Mouse (Mus musculus) left cerebral cortex, adult 9 months (tissue): Measurements from ENCODE around the gene Tmem270.
"Not testable (repeated sequence)": the region's sequence is repeated elsewhere in the genome, so short reads cannot be mapped to it uniquely, and the experiment has no call there.

Source experiments
- DNase-seq, 2 experiments: peaks; one replicate each; pipeline ENCODE4 v3.0.0; 2022; ENCODE audit warnings: low spot score in 2 of 2

Tmem270 gene

DNA sequence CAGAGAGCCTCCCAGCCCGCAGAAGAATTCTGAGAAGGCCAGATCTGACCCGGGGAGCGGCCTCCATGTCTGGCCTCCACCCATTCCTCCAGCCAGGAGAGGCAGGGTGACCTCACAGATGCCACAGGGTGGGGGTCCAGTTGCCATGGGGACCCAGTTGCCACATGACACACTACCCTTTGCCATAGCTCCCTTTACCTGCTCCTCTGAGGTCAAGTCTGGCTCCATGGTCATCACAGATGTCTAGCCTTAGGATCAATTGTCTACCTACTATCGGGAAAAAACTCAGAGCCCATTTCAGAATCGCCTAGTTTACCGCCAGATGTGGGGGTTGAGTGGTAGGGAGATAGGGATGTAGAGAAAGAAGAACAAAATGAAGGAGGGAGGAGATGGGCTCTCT lies at the start of gene Tmem270:
Gene Tmem270 (minus strand): TSS at position 101 of the 400 bp plus-strand sequence.
- no peak for DNase-seq

DNA sequence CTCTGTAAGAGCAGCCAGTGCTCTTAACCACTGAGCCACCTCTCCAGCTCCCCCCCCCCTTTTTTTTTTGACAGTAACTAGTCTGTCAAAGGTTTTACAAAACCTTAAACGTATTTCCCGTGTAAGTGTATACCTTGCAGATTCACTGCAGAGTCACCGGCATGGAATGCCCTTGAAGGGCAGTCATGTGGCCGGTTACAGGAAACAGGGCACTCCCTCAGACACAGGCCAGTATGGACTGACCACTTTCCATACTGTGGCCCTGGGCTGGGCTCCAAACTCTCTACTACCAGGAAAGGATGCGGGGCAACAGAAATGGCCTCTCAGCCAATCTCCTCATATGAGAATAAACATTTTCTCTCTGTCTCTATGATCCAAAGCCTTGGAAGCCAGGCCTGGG lies 49.0 kb upstream of the Tmem270 start:
- no peak for DNase-seq

DNA sequence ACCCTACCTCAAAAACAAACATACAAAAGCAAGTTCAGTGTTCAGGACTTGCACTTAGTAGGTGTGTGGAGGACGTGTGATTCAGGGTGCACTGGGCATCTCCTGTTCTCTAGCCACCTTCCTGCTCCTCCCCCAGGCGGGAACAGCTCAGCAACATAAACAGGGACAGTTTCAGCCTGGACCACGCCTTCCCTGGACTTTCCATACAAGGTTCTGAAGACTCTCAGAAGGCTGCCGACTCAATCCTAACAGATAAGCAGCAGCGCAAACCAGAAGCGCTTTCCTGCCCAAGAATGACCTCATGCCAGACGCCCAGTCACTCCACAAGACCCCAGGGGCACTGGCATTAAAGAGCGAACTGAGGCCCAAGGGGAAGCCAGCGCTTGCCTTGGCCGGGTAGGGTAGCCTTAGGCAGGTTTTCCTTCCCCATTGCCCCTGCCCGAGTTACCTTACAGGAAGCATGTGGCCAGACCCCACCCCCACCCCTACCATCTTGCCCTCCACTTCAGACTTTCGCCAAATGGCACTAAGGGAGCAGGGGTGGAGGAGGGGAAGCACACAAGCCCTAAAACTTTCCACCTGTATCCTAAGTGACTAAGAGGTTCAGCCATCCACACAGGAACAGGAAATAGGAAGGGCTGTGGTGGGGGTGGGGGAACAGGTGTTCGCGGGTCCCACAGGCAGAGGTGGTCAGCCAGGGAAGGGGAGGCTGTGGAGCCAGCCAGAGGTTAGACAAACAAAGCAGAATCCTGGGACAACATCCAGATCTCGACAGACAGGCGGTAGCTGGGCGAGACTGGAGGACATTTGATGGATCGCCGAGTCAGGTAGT lies 44.7 kb upstream of the Tmem270 start:
- no peak for DNase-seq

DNA sequence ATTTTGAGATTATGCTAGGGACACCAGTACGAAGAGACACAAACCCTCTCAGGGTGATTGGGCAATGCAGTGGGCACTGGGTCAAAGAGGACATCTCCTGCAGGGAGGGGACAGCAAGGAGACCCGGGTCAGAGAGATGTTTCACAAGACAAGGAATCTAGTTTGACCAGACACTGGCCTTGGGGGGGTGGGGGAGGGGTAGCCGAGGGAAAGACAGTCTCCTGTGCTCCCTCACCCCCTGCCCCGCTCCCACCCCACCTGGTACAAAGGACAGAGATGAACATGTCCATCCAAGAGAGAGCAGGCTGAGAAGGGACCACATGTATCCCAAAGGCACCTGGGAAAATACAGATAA lies 41.5 kb upstream of the Tmem270 start:
- no peak for DNase-seq

DNA sequence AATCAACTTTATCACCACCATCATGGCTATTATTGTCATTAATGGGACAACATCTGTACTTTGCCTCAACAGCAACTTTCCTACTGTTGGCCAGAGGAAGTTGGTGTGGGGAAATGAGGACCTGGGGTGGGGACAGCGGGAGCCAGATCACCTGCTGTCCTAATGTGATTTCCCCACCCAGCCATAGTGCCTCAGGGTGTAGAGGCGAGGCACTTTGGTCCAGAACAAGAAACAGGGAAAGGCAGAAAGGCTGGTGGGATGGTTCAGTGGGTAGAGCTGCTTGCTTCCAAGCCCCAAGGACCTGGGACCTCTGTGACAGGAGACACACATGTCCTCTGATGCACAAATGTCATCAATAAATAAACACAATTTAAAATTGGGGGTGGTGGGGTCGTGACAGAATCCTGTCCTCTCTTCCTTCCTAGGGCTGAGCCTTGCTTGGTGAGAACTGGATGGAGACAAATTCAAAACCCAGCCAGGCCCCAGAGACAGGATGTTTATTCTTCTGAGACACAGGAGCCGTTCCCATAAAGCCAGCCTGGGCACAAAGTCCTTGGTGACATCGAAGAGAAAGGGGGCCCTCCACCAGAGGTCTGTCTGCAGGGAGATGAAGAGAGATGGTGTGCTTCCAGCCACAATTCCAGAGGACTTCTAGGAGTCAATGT lies 41.0 kb upstream of the Tmem270 start:
- DNase-seq, result no peak

DNA sequence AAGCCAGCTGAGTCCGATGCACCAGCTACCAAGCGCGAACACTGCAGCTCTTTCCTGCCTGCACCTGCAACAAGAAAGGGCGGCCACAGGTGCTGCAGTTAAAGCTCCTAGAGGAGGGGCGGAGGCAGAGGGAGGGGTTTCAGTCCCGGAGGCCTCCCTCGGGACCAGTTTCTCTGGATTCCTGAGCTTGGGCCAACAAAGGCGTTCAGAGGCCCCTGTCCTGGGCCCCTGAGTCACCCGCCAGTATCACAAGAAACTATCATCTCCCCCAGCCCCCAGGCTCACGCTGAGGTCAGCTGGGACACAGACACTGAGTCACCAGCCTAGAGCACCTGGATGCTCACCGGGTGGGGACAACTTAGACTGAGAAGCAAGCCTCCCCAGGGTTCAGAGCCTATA lies 40.3 kb upstream of the Tmem270 start, which contains the start of gene Cldn4:
Gene Cldn4 (minus strand): TSS at position 78 of the 399 bp plus-strand sequence.
- DNase-seq, result no peak

DNA sequence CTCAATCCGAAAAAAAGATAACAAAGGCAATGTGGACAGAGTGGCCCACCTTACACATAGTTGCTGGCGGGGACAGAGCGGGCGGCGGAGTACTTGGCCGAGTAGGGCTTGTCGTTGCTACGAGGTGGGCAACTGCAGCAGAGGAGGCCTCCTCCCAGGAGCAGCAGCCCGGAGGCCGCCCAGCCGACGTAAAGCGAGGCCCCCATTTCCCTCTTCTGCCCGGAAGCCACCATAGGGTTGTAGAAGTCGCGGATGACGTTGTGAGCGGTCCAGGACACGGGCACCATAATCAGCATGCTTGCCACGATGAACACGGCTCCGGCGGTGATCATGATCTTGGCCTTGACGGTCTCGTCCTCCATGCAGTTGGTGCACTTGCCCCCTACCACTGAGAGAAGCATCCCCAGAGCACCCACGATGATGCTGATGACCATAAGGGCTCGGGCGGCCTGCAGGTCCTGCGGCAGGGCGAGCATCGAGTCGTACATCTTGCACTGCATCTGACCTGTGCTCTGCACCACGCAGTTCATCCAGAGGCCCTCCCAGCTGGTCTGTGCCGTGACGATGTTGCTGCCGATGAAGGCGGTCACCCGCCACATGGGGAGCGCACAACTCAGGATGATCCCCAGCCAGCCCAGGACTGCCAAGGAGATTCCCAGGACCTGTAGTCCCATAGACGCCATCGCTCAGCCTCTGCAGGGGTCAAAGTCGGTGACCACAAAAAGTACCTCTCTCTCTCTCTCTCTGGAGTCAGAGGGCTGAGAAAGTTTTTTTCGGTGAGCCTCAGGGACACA lies 39.7 kb upstream of the Tmem270 start:
- no peak for DNase-seq

DNA sequence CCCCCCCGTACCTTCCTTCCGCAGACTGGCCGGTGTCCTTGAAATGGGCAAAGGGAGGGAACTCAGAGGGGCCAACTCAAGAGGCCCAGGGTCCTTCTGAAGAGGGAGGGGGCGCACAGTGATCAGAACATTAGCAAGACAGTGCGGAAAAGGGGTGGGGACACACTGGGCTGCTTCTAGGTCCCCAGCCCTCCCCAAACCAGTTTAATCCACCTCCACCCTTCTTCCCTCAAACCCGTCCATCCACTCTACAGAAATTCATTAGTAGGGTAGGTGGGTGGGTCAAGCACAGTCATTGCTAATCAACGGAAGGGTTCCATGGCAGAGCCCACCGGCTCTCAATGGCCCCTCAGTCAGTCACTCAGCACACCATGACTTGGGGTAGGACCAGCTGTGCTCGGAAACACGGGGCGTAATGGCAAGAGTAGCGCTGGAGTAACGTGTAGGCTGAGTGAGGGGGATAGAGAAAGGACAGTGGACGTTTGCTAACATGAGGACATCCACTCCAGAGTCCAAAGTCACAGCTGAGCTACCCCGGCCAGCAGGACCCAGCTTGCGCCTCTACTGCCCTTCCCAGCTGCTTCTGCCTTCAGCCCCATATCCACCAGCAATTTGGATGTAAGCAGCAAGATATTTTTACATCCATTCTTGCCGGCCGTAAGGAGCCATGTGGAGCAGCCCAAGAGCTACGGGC lies 38.9 kb upstream of the Tmem270 start:
- no peak for DNase-seq

DNA sequence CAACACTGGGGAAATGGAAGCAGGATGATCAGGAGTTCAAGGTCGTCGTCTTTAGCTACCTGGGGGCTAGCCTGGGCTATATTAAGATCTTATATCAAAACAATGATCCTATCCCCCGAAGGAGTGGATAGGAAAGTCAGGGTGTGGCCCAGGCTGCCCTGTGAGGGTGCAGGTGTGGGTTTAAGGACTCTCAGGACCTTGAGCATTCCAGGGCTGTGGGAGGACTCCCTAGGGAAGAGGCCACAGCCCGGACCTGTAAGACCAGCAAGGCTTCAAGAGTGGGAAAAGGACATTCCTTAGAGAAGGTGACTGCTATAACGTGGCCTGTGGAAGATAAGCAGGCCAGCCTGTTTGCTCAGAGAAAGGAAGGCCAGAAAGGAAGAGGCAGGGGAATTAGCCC lies 37.6 kb upstream of the Tmem270 start:
- DNase-seq, result no peak

DNA sequence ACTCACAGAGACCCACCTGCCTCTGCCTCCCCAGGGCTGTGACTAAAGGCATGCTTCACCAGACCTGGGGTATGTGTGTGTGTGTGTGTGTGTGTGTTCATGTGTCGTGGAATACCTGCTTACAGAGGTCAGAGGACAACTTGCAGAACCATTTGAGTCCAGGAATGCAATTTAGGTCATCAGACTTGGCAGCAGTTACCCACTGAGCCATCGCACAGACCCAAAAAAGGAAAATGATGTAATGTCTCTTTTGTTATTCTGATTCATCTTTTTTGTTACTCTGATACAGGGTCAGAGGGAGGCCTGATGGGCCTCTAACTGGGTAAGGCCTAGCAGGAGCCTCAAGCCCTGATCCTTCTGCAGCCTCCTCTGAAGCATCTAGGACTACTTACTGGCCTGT lies 36.2 kb upstream of the Tmem270 start:
- no peak for DNase-seq

DNA sequence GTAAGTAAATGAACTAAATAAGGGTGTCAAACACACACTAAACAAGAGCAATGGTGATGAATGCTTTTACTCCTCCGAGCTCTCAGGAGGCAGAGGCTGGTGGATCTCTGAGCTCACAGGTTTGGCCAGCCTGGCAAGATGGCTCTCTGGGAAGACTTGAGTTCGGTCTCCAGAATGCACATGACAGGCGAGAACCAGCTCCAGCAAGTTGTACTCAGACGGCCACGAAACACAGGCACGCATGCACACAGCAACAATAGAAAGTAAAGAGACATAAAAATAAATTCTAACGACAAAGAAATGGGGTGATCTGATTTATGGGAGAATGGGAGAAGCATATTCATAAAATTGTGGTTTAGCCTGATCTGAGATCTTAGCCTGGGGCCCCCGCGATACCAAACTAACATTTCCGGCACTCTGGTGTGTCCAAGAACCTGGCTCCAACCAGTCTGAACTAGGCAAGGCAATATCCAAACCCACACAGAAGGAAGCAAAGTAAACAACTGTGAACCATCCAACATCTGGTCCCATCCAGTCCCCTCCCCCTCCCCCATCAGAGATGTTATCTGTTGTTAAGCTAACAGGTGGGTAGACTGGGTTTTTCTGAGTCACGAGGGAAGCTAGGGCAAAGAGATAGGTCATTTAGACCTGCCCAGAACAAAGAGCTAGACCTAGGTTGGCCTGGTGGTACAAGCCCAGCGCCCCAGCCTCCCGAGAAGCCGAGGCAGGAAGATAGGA lies 35.1 kb upstream of the Tmem270 start:
- DNase-seq, result no peak

DNA sequence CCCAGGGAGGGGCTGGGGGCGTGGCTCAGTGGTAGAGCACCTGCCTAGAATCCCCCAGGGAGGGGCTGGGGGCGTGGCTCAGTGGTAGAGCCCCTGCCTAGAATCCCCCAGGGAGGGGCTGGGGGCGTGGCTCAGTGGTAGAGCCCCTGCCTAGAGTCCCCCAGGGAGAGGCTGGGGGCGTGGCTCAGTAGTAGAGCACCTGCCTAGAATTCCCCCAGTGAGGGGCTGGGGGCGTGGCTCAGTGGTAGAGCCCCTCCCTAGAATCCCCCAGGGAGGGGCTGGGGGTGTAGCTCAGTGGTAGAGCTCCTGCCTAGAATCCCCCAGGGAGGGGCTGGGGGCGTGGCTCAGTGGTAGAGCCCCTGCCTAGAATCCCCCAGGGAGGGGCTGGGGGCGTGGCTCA lies 33.0 kb upstream of the Tmem270 start:
- not testable (repeated sequence) for DNase-seq

DNA sequence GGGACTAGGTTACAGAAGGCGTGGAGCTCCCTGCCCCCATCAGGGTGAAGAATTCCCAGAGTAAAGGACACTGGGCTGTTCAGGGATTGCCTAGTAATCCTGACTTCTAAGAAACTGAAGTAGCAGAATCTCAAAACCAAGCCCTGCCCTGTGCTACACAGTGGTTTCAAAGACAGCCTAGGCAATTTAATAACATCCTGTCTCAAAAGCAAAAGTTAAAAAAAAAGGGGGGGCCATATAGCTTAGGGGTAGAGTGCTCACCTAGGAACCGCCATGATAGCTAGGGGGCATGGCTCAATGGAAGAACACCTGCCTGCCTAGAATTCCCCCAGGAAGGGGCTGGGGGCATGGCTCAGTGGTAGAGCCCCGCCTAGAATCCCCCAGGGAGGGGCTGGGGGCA lies 32.5 kb upstream of the Tmem270 start:
- DNase-seq, result no peak

DNA sequence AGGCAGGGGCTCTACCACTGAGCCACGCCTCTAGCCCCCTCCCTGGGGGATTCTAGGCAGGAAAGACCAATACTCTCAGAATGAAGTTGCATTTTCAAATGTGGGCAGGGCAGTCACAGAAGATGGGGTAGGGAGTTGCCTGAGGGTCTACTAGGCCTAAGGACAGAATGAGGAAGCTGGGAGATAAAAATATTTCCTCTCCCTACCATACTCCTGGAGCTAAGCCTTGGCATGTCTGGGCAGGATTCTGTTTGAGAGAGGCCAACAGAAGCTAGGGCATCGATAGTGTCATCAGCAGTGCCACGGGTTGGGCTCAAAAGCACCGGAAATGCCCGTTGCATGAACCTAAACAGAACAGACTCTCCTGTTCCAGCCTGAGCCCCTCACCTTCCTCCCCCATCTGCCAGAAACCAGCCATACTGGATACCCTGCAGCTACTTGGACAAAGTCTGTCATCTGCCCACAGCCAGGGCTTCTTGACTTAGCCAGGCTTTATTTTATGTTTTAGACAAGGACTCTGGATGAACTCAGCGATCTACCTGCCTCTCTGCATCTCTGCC lies 30.2 kb upstream of the Tmem270 start:
- DNase-seq, result no peak

DNA sequence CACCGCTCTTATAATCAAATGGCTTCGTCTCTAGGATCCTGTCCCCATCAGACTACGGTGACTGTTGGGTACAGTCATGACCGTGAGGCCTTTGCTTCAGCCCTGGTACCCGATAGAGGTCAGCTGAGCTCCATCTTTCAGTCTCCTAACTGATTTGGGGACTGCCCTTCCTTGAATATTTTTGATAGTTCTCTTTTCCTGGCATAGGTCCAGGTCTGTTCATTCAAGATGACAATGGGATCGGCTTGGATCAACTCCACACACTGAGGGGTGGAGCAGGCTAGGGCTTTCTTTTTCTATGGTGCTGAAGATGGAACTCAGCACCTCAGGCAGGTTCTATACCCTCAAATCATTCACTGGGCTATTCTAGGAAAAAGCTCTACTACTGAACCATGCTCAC lies 29.5 kb upstream of the Tmem270 start:
- DNase-seq, result no peak

DNA sequence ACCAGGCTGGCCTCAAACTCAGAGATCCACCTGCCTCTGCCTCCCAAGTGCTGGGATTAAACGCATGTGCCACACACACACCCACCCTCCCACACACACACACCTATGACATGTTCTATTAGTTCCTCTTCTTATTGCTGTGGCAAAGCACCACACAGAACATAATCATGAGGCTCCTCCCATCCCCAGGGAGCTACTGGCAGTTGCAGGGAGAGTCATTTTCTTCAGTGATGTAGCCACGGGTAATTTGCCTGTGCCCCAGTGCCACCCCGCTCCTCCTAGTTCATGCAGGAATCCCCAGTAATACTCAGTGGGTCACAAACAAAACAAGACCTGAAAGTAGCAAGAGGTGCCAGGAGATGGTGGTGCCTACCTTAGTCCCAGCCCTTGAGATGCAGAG lies 28.1 kb upstream of the Tmem270 start:
- no peak for DNase-seq

DNA sequence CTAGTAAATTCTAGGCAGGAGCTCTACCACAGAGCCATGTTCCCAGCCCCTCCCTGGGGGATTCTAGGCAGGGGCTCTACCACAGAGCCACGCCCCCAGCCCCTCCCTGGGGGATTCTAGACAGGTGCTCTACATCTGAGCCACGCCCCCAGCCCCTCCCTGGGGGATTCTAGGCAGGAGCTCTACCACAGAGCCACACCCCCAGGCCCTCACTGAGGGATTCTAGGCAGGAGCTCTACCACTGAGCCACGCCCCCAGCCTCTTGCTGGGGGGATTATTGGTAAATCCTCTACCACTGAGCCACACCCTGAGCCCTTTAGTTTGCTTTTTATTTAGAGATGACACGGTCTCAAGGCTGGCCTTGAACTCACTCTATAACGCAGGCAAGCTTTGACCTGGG lies 27.2 kb upstream of the Tmem270 start:
- DNase-seq, result not testable (repeated sequence)

DNA sequence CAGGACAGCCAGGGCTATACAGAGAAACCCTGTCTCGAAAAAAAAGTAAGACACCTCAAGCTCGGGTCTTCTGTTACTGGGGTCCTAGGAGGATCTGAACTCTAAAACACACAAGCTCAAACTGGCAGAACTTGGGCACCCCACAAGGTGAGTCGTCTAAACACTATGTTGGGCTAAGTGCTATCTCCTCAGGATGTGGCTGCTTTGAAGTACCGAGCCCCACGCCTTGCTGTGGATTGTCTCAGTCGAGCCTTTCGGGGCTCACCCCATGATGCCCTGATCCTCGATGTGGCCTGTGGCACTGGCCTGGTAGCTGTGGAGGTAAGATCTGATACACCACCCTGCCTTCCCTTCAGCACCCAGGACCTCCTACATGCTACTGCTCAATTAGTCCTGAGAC lies 26.7 kb upstream of the Tmem270 start:
- no peak for DNase-seq

DNA sequence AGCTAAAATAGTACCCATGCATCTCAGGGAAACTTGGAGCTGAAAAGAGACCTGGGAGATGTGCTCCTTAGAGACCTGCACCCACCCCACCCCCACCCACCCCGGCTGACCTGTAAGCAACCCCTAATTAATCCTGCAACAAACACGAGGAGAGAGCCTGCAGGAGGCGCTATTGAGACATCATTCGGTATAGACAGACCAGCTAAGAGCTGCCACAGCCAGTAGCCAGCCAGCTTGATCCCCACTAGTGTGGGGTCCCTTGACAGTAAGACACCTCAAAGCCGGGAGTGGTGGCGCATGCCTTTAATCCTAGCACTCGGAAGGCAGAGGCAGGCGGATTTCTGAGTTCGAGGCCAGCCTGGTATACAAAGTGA lies 26.4 kb upstream of the Tmem270 start:
- peak in 1 of 2 experiments; percentile 39 for DNase-seq

DNA sequence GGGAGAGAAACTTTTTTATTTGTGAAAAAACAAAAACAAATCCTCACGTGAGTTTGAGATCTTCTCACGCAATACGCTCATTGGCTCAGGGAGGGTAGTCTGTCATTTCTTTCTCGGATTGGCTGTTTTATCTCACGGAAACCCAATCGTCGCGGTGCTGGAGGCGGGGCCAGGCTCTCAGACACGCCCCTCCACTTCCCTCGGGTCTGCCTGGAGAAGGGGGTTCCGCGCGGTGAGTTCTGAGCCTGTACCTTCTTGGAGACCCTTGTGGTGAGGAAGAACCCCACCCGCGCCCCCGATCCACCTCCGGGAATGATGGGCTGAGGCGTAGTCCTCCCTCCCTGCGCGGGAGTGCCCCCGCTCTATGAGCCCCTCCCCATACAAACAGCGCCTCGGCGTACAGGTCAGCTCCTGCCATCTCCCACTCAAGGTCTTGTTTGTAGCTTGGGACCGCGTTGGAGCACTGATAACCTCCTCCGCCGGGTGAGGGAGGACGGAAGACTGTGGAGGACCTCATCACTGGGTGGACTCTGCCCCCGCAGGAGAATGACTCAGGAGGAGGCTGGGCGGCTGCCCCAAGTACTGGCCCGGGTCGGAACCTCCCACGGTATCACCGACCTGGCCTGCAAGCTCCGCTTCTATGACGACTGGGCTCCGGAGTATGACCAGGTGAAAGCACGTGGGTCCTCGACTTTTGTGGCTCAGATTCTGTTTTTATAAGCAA lies 25.8 kb upstream of the Tmem270 start, which contains the start of gene Mettl27:
Gene Mettl27 (plus strand): TSS at position 190 of the 724 bp plus-strand sequence.
- peak; percentile 63 to 81 for DNase-seq
